10 mouse cellular contexts compared by ENCODE assay signal in the genomic region with DNA sequence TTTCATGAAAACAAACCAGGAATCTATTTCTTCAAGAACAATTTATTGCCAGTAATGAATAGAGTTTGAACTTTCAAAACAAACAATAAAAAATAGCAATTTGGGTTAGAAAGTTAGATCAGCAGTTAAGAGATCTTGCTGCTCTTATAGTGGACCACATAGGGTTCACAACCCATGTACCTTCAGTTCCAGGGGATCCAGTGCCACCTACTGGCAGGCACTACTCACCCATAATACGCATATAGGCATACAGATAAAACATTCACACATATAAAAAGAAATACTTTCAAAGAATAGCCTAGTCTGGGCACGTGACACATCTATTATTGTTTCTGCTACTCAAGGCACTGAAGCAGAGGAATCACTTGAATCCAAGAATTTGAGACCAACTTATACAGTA. TPM values are rescaled to one million over a fixed set of nuclear protein-coding genes. Genes with fewer than 3 reads are reported as not detected.
DNase-seq lines count a peak whose midpoint lies in the region; ATAC-seq and TF ChIP-seq lines count a peak whose summit lies in the region.
"Had no signal": no experiment of that assay in that cellular context is flagged by ENCODE, and none has a peak within 500 bp of the region (broad histone marks: within the 10 kb centered on the region; RNA-seq: fewer than 3 reads in every experiment).

No protein-coding gene starts in this region.

- peak; percentile 53 for DNase-seq in heart, adult 8-10 months (ENCODE audit: low spot score)
- DNase-seq in heart, postnatal 25 days (ENCODE audit: low spot score) = no peak
- DNase-seq in urinary bladder, postnatal 14 days (ENCODE audit: low spot score) = peak; percentile 70
- no peak for DNase-seq in urinary bladder, postnatal 4 days (ENCODE audit: low spot score in 2 of 2)
- DNase-seq in embryo, embryonic 9.5 days (ENCODE audit: extremely low spot score) = peak; percentile 6
- DNase-seq in limb, embryonic 14.5 days (ENCODE audit: low spot score) = peak; percentile 40
- DNase-seq in skeletal muscle tissue, adult 2 months (ENCODE audit: low read depth, low spot score) = peak; percentile 22

- H3K27me3 ChIP-seq in limb, embryonic 14.5 days (ENCODE audit: control insufficient read depth, insufficient read depth, low read length) = no peaks in the 10 kb centered on the region
- no peaks in the 10 kb centered on the region for H3K27me3 ChIP-seq in forebrain, embryonic 15.5 days
- H3K27me3 ChIP-seq: limb, embryonic 15.5 days; stomach, embryonic 15.5 days had no signal

- H3K36me3 ChIP-seq in limb, embryonic 14.5 days (ENCODE audit: control insufficient read depth, insufficient read depth, low read length) = peaks cover 81% of the 10 kb centered on the region
- peaks cover 58% of the 10 kb centered on the region for H3K36me3 ChIP-seq in forebrain, embryonic 15.5 days

- intact Hi-C loops in heart, postnatal 25 days (cut with DNase I) = loop anchor here (1.0 to 10.0 kb wide), 3 partner anchors 114 to 222 kb away; a partner anchor contains a TSS

- no peak for ATAC-seq in limb, embryonic 14.5 days (ENCODE audit: low FRiP score, low read depth)
- no peak for ATAC-seq in forebrain, embryonic 15.5 days (replicated peaks)

- H3K4me2 ChIP-seq in limb, embryonic 14.5 days (replicated peaks; ENCODE audit: low read depth, low read length, severe bottlenecking) = no peak overlapping the region
- no peak overlapping the region for H3K4me2 ChIP-seq in forebrain, embryonic 15.5 days (replicated peaks)
- H3K4me2 ChIP-seq: limb, embryonic 15.5 days; stomach, embryonic 15.5 days had no signal

- no peak overlapping the region for H3K27ac ChIP-seq in limb, embryonic 14.5 days (replicated peaks; ENCODE audit: low read depth, low read length)
- no peak overlapping the region for H3K27ac ChIP-seq in forebrain, embryonic 15.5 days (replicated peaks)
- H3K27ac ChIP-seq: limb, embryonic 15.5 days; stomach, embryonic 15.5 days had no signal

- H3K4me1 ChIP-seq in limb, embryonic 14.5 days (ENCODE audit: control insufficient read depth, insufficient read depth, low read length) = no peaks in the 10 kb centered on the region
- H3K4me1 ChIP-seq in forebrain, embryonic 15.5 days = no peaks in the 10 kb centered on the region
- H3K4me1 ChIP-seq: limb, embryonic 15.5 days; stomach, embryonic 15.5 days had no signal

- H3K9me3 ChIP-seq in limb, embryonic 14.5 days (ENCODE audit: control insufficient read depth, low read length) = no peaks in the 10 kb centered on the region
- H3K9me3 ChIP-seq in forebrain, embryonic 15.5 days = no peaks in the 10 kb centered on the region
- H3K9me3 ChIP-seq: limb, embryonic 15.5 days; stomach, embryonic 15.5 days had no signal

- no peak overlapping the region for H3K4me3 ChIP-seq in limb, embryonic 14.5 days (replicated peaks; ENCODE audit: low read length)
- H3K4me3 ChIP-seq in forebrain, embryonic 15.5 days = no peak overlapping the region
- H3K4me3 ChIP-seq: limb, embryonic 15.5 days; stomach, embryonic 15.5 days had no signal

- no peak overlapping the region for H3K9ac ChIP-seq in limb, embryonic 14.5 days (ENCODE audit: low read depth, low read length, severe bottlenecking)
- no peak overlapping the region for H3K9ac ChIP-seq in forebrain, embryonic 15.5 days (replicated peaks)
- H3K9ac ChIP-seq: limb, embryonic 15.5 days; stomach, embryonic 15.5 days had no signal

- WGBS in limb, embryonic 14.5 days = 82% methylated on average over 2 of the region's 2 CpGs
- WGBS in forebrain, embryonic 15.5 days = 79% methylated on average over 2 of the region's 2 CpGs

- no peak for TF ChIP-seq POLR2A in limb, embryonic 14.5 days (IDR thresholded peaks at IDR 0.05; ENCODE audit: borderline replicate concordance, extremely low read depth, insufficient read depth, insufficient read length)

RNA-seq across cellular contexts. Expression of a gene that starts 40.8 kb away (rescaled TPM):
- 1 to 10 TPM in 2 of 4 experiments, under 1 TPM in 2; 0.60 to 1.2 (median 0.89) TPM for total RNA-seq in heart, adult 8-10 months (2022)
- under 1 TPM; 0.18 to 0.42 TPM for total RNA-seq in heart, postnatal 25 days (2021)
- 5.1 and 5.9 TPM in 2 replicates for polyA plus RNA-seq in limb, embryonic 14.5 days (2012; rRNA removed)
- polyA plus RNA-seq in limb, embryonic 14.5 days (2014; fragmentation: Nextera tagmentation; extraction: Ambion mirVana) = 0.58 and 1.4 TPM in 2 replicates
- 3.6 and 4.0 TPM in 2 replicates for polyA plus RNA-seq in forebrain, embryonic 15.5 days (2015; fragmentation: Nextera tagmentation; extraction: Ambion mirVana)

Comparison
In these comparisons a context has a peak if more than half of its experiments do, and no peak if none do; other contexts are left out.
1. DNase-seq: peak in heart, adult 8-10 months (single experiment), urinary bladder, postnatal 14 days (single experiment), embryo, embryonic 9.5 days (single experiment), limb, embryonic 14.5 days (single experiment) and skeletal muscle tissue, adult 2 months (single experiment); none in heart, postnatal 25 days (single experiment) and urinary bladder, postnatal 4 days (0 of 2).